Mouse (Mus musculus): ENCODE results near the gene Zfp597. TPM values are rescaled to one million over a fixed set of nuclear protein-coding genes. Genes with fewer than 3 reads are reported as not detected.

The Zfp597 gene
- total and polyA plus RNA-seq, 3 experiments: 2.3 to 12.1 (median 10.8) TPM

GRCm38 (mm10) chr16:3876346-3876745 lies 8.0 kb downstream of the Zfp597 start:
- TF ChIP-seq POLR2A (IDR thresholded peaks at IDR 0.05; ENCODE audit: insufficient read depth, low read depth, low read length): no peak
- TF ChIP-seq EP300 (IDR thresholded peaks at IDR 0.05; ENCODE audit: insufficient read depth, low read depth, low read length): no peak
- TF ChIP-seq CTCF (IDR thresholded peaks at IDR 0.05): no peak
- no peak for DNase-seq
- Histone ChIP-seq H3K36me3 (ENCODE audit: control insufficient read depth, insufficient read depth, low read length) (peaks cover 5% of the 10 kb centered on the region; the same call in 1 of the 2 replicates), H3K79me2 (replicated peaks; ENCODE audit: control insufficient read depth, insufficient read depth, low read length) (peaks cover 7% of the 10 kb centered on the region; the same call in 1 of the 2 replicates), H3K9ac (ENCODE audit: low read depth, low read length) (no peak overlapping the region), H3K27me3 (ENCODE audit: control insufficient read depth, insufficient read depth, low read length) (no peaks in the 10 kb centered on the region), H3K4me3 (no peak overlapping the region), H3K27ac (no peak overlapping the region), H3K4me1 (ENCODE audit: control insufficient read depth, insufficient read depth, low read length) (peaks cover 7% of the 10 kb centered on the region)
- intact Hi-C loops (cut with DNase I): loop anchor here (10.0 kb wide), 1 partner anchor 1008 kb away; the partner anchor contains the start of genes Mgrn1 and Ubald1
- WGBS: 94% methylated on average over 4 of the region's 4 CpGs

DNA sequence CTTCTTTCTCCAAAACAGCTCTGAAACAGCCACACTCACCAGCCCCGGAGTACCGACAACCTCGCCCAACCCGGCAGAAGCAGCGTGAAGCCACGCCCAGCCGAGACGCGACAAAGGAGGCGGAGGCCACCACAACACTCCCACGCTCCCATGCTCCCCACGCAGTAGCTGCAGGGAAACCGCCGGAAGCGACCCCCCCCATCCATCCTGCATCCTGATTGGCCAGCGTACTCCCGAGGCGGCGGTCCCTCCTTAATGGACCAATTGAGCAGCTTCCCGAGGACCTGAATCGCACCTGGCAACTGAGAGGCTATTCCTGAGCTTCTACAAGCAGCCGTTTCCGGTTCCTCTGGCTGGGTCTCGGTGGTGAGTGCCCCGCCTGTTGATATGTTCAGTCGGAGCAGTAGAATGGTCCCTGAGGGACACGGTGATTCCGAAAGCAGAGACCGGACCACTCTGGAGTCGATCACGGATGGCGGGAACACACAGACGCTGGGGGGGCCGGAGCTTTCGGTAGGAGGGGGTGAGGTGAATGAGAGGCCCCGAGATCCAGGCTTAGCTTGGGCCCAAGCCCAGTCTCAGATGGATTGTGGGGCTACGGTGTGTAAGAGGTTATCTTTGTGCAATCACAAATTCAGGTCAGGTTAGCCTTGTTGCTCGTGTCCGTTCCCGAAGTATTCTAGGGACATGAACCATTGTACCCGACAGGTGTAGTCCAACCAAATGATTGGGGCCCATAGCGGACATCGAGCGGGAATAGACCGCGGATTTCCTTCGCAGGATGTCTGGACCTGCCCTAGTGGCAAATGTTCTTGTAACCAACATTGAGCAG lies 11.9 kb downstream of the Zfp597 start, which contains the start of gene Naa60:
Naa60 (plus strand) TSS at position 160 of the 832 bp plus-strand sequence.
- DNase-seq: peak; percentile 89 to 92
- Histone ChIP-seq H3K4me3 (peak within 1 kb of the TSS; percentile 65), H3K27ac (peak within 1 kb of the TSS; percentile 61), H3K36me3 (ENCODE audit: control insufficient read depth, insufficient read depth, low read length) (peaks cover 2% of the 10 kb centered on the region; the same call in 1 of the 2 replicates), H3K4me1 (ENCODE audit: control insufficient read depth, insufficient read depth, low read length) (peaks cover 5% of the 10 kb centered on the region), H3K79me2 (replicated peaks; ENCODE audit: control insufficient read depth, insufficient read depth, low read length) (peaks cover 7% of the 10 kb centered on the region; the same call in 1 of the 2 replicates), H3K27me3 (ENCODE audit: control insufficient read depth, insufficient read depth, low read length) (no peaks in the 10 kb centered on the region), H3K9ac (ENCODE audit: low read depth, low read length) (peak within 1 kb of the TSS; percentile 64)
- TF ChIP-seq EP300 (IDR thresholded peaks at IDR 0.05; ENCODE audit: insufficient read depth, low read depth, low read length): peak; percentile 61; the same call in 1 of the 2 replicates
- TF ChIP-seq CTCF (IDR thresholded peaks at IDR 0.05): no peak
- TF ChIP-seq POLR2A (IDR thresholded peaks at IDR 0.05; ENCODE audit: insufficient read depth, low read depth, low read length): peak; percentile 54; the same call in 1 of the 2 replicates
- WGBS: 5% methylated on average over 47 of the region's 47 CpGs
- intact Hi-C loops (cut with DNase I): loop anchor here (1.0 to 10.0 kb wide), 3 partner anchors 12 to 1012 kb away; partner anchors contain the start of genes 1700037C18Rik, Cluap1, Gm20695 and Mgrn1

GRCm38 (mm10) chr16:3871815-3872214 lies 12.5 kb downstream of the Zfp597 start:
- intact Hi-C loops (cut with DNase I): loop anchor here (1.0 to 10.0 kb wide), 2 partner anchors 12 to 1013 kb away; partner anchors contain the start of genes Gm20695, Mgrn1, Ubald1 and Zfp597
- no peak for DNase-seq
- H3K36me3 ChIP-seq (ENCODE audit: control insufficient read depth, insufficient read depth, low read length): peaks cover 2% of the 10 kb centered on the region; the same call in 1 of the 2 replicates
- H3K27me3 ChIP-seq (ENCODE audit: control insufficient read depth, insufficient read depth, low read length): no peaks in the 10 kb centered on the region
- no peak for TF ChIP-seq EP300 (IDR thresholded peaks at IDR 0.05; ENCODE audit: insufficient read depth, low read depth, low read length)
- no peak for TF ChIP-seq POLR2A (IDR thresholded peaks at IDR 0.05; ENCODE audit: insufficient read depth, low read depth, low read length)
- TF ChIP-seq CTCF (IDR thresholded peaks at IDR 0.05): no peak
- H3K4me3 ChIP-seq: peak overlapping the region; percentile 65
- H3K27ac ChIP-seq: peak overlapping the region; percentile 61
- 7% methylated on average over 16 of the region's 16 CpGs for WGBS
- peaks cover 7% of the 10 kb centered on the region; the same call in 1 of the 2 replicates for H3K79me2 ChIP-seq (replicated peaks; ENCODE audit: control insufficient read depth, insufficient read depth, low read length)
- H3K9ac ChIP-seq (ENCODE audit: low read depth, low read length): peak overlapping the region; percentile 64
- peaks cover 5% of the 10 kb centered on the region for H3K4me1 ChIP-seq (ENCODE audit: control insufficient read depth, insufficient read depth, low read length)

GRCm38 (mm10) chr16:3859254-3859653 lies 25.1 kb downstream of the Zfp597 start:
- intact Hi-C loops (cut with DNase I): no loop called here

DNA sequence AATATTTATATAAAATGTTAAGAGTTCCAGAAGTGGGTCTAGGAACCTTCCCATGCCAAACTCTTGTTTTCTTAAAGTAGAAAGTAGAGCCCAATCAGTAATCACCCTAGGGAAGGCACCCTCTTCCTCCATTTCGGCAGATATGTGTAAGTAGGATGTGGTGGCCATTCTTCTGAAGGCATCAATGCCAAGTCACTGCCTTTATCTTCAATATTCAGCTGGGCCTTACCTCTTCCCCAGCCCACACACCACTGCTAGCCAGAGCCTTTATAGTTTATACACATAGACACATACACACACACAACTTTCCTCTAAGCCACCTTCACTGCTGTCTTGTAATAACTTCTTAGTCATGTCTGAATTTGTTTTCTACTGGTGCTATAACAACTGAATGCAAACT lies 28.6 kb downstream of the Zfp597 start:
- peaks cover 1% of the 10 kb centered on the region; the same call in 1 of the 2 replicates for H3K79me2 ChIP-seq (replicated peaks; ENCODE audit: control insufficient read depth, insufficient read depth, low read length)
- no peak overlapping the region for H3K4me3 ChIP-seq
- TF ChIP-seq CTCF (IDR thresholded peaks at IDR 0.05): no peak
- no peak for TF ChIP-seq POLR2A (IDR thresholded peaks at IDR 0.05; ENCODE audit: insufficient read depth, low read depth, low read length)
- TF ChIP-seq EP300 (IDR thresholded peaks at IDR 0.05; ENCODE audit: insufficient read depth, low read depth, low read length): no peak
- no peaks in the 10 kb centered on the region for H3K27me3 ChIP-seq (ENCODE audit: control insufficient read depth, insufficient read depth, low read length)
- intact Hi-C loops (cut with DNase I): no loop called here
- H3K9ac ChIP-seq (ENCODE audit: low read depth, low read length): no peak overlapping the region
- no peak for DNase-seq
- H3K27ac ChIP-seq: no peak overlapping the region
- no peaks in the 10 kb centered on the region for H3K36me3 ChIP-seq (ENCODE audit: control insufficient read depth, insufficient read depth, low read length)
- 53% methylated on average over 1 of the region's 1 CpGs for WGBS
- H3K4me1 ChIP-seq (ENCODE audit: control insufficient read depth, insufficient read depth, low read length): no peaks in the 10 kb centered on the region

More at GRCm38 (mm10) chr16:3859254-3859653, 25.1 kb downstream of the Zfp597 start:
- H3K4me3 ChIP-seq: no peak overlapping the region
- no peak for DNase-seq
- 93% methylated on average over 4 of the region's 4 CpGs for WGBS
- no peaks in the 10 kb centered on the region for H3K4me1 ChIP-seq (ENCODE audit: control insufficient read depth, insufficient read depth, low read length)
- no peak overlapping the region for H3K27ac ChIP-seq
- TF ChIP-seq CTCF (IDR thresholded peaks at IDR 0.05): no peak
- no peak for TF ChIP-seq EP300 (IDR thresholded peaks at IDR 0.05; ENCODE audit: insufficient read depth, low read depth, low read length)
- TF ChIP-seq POLR2A (IDR thresholded peaks at IDR 0.05; ENCODE audit: insufficient read depth, low read depth, low read length): no peak
- peaks cover 3% of the 10 kb centered on the region for H3K36me3 ChIP-seq (ENCODE audit: control insufficient read depth, insufficient read depth, low read length)
- H3K79me2 ChIP-seq (replicated peaks; ENCODE audit: control insufficient read depth, insufficient read depth, low read length): 0 out of 2 replicates have a peak, but pooled peaks cover under 1% of the 10 kb centered on the region
- no peaks in the 10 kb centered on the region for H3K27me3 ChIP-seq (ENCODE audit: control insufficient read depth, insufficient read depth, low read length)
- no peak overlapping the region for H3K9ac ChIP-seq (ENCODE audit: low read depth, low read length)
